ENCODE assay signal across 8 mouse cellular contexts in the genomic region with DNA sequence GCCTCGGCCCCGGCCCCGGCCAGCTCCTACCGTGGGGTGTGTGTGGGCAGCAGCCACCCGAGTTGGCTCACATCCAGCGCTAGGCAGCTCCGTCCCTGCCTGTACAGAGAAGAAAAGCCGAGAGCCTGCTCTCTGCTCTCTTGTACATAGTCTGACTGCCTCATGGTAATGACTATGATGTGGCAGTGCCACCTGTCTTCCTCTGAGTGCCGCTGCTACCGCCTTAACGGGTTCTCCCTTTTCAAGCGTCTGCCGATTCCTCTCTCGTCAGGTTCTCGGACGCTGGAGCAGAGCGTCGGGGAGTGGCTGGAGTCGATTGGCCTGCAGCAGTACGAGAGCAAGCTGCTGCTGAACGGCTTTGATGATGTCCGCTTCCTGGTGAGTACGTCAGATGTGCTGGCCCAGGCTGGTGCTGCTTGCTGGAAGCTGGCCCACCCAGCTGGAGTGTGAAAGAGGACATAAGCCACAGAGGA. TPM values are rescaled to one million over a fixed set of nuclear protein-coding genes. Genes with fewer than 3 reads are reported as not detected.
A peak's percentile ranks its signal among the peaks of the same experiment; 100 is the strongest.
DNase-seq lines count a peak whose midpoint lies in the region; ATAC-seq and TF ChIP-seq lines count a peak whose summit lies in the region.

No protein-coding gene starts in this region.

- peak; percentile 50; the same call in 1 of the 2 replicates for ATAC-seq in kidney, embryonic 14.5 days (ENCODE audit: low FRiP score, low TSS enrichment)
- ATAC-seq in hindbrain, embryonic 14.5 days (ENCODE audit: low FRiP score) = peak; percentile 75
- ATAC-seq in lung, embryonic 14.5 days (ENCODE audit: insufficient read depth) = peak; percentile 72

- H3K4me2 ChIP-seq in kidney, embryonic 14.5 days (replicated peaks; ENCODE audit: low read depth, low read length) = no peak overlapping the region
- H3K4me2 ChIP-seq in hindbrain, embryonic 14.5 days (replicated peaks) = peak overlapping the region; percentile 54
- no peak overlapping the region for H3K4me2 ChIP-seq in lung, embryonic 14.5 days

- H3K4me1 ChIP-seq in kidney, embryonic 14.5 days (ENCODE audit: control insufficient read depth, insufficient read depth, low read length) = 0 out of 2 replicates have a peak, but pooled peaks cover 3% of the 10 kb centered on the region
- peaks cover 46% of the 10 kb centered on the region for H3K4me1 ChIP-seq in embryonic facial prominence, embryonic 10.5 days
- H3K4me1 ChIP-seq in hindbrain, embryonic 14.5 days (replicated peaks; ENCODE audit: control insufficient read depth, insufficient read depth, low read length) = peaks cover 45% of the 10 kb centered on the region
- H3K4me1 ChIP-seq in lung, embryonic 14.5 days (ENCODE audit: insufficient read depth) = no peaks in the 10 kb centered on the region

- H3K9ac ChIP-seq in kidney, embryonic 14.5 days (ENCODE audit: low read depth, low read length) = no peak overlapping the region
- peak overlapping the region; percentile 72 for H3K9ac ChIP-seq in hindbrain, embryonic 14.5 days
- peak overlapping the region; percentile 26 for H3K9ac ChIP-seq in lung, embryonic 14.5 days

- H3K27me3 ChIP-seq in kidney, embryonic 14.5 days (ENCODE audit: control insufficient read depth, insufficient read depth, low read length) = no peaks in the 10 kb centered on the region
- no peaks in the 10 kb centered on the region for H3K27me3 ChIP-seq in embryonic facial prominence, embryonic 10.5 days (replicated peaks; ENCODE audit: low read depth, poor library complexity, severe bottlenecking)
- no peaks in the 10 kb centered on the region for H3K27me3 ChIP-seq in hindbrain, embryonic 14.5 days (ENCODE audit: control insufficient read depth, insufficient read depth, low read length)
- no peaks in the 10 kb centered on the region for H3K27me3 ChIP-seq in lung, embryonic 14.5 days (ENCODE audit: insufficient read depth, low read length)

- peaks cover 9% of the 10 kb centered on the region; the same call in 1 of the 2 replicates for H3K36me3 ChIP-seq in kidney, embryonic 14.5 days (ENCODE audit: control insufficient read depth, insufficient read depth, low read length)
- peaks cover 61% of the 10 kb centered on the region for H3K36me3 ChIP-seq in embryonic facial prominence, embryonic 10.5 days (replicated peaks)
- peaks cover 31% of the 10 kb centered on the region; the same call in 1 of the 2 replicates for H3K36me3 ChIP-seq in hindbrain, embryonic 14.5 days (replicated peaks; ENCODE audit: control insufficient read depth, insufficient read depth)
- H3K36me3 ChIP-seq in lung, embryonic 14.5 days (ENCODE audit: insufficient read depth) = peaks cover 41% of the 10 kb centered on the region

- no peaks in the 10 kb centered on the region for H3K9me3 ChIP-seq in kidney, embryonic 14.5 days (ENCODE audit: control insufficient read depth, low read length)
- no peaks in the 10 kb centered on the region for H3K9me3 ChIP-seq in embryonic facial prominence, embryonic 10.5 days
- no peaks in the 10 kb centered on the region for H3K9me3 ChIP-seq in hindbrain, embryonic 14.5 days (ENCODE audit: control insufficient read depth, low read length)
- H3K9me3 ChIP-seq in lung, embryonic 14.5 days (ENCODE audit: low read depth, low read length) = no peaks in the 10 kb centered on the region

- DNase-seq in kidney, adult 9 months = no peak
- no peak for DNase-seq in embryonic facial prominence, embryonic 10.5 days (ENCODE audit: low spot score)
- DNase-seq in hindbrain, embryonic 14.5 days (ENCODE audit: low spot score) = peak; percentile 62
- DNase-seq in lung, embryonic 14.5 days = peak; percentile 63
- peak; percentile 59 for DNase-seq in right cerebral cortex, postnatal 14 days
- DNase-seq in spleen, postnatal 14 days (ENCODE audit: low spot score in 2 of 2) = no peak
- no peak for DNase-seq in spleen, postnatal 36 days (ENCODE audit: low spot score in 2 of 2)

- WGBS in kidney, embryonic 14.5 days = 50% methylated on average over 23 of the region's 23 CpGs
- 73% methylated on average over 23 of the region's 23 CpGs for WGBS in embryonic facial prominence, embryonic 10.5 days
- 16% methylated on average over 23 of the region's 23 CpGs for WGBS in hindbrain, embryonic 14.5 days
- 39% methylated on average over 23 of the region's 23 CpGs for WGBS in lung, embryonic 14.5 days

- TF ChIP-seq CTCF in lung, embryonic 14.5 days (IDR thresholded peaks at IDR 0.05; ENCODE audit: low read depth) = peak; percentile 57

- H3K27ac ChIP-seq in kidney, embryonic 14.5 days (ENCODE audit: low read depth, low read length) = no peak overlapping the region
- H3K27ac ChIP-seq in embryonic facial prominence, embryonic 10.5 days (replicated peaks) = peak overlapping the region; percentile 74
- peak overlapping the region; percentile 81 for H3K27ac ChIP-seq in hindbrain, embryonic 14.5 days
- H3K27ac ChIP-seq in lung, embryonic 14.5 days (ENCODE audit: low read depth) = peak overlapping the region; percentile 61

- no peak overlapping the region for H3K4me3 ChIP-seq in kidney, embryonic 14.5 days (ENCODE audit: low read length)
- H3K4me3 ChIP-seq in embryonic facial prominence, embryonic 10.5 days = peak overlapping the region; percentile 26; the same call in 1 of the 2 replicates
- peak overlapping the region; percentile 37 for H3K4me3 ChIP-seq in hindbrain, embryonic 14.5 days (replicated peaks; ENCODE audit: low read length)
- no peak overlapping the region for H3K4me3 ChIP-seq in lung, embryonic 14.5 days (ENCODE audit: low read depth, low read length)

RNA-seq across cellular contexts. Expression of a gene that starts 38.1 kb away (rescaled TPM):
- 4.9 and 5.8 TPM in 2 replicates for polyA plus RNA-seq in kidney, embryonic 14.5 days (2014; fragmentation: Nextera tagmentation; extraction: Ambion mirVana)
- polyA plus RNA-seq in embryonic facial prominence, embryonic 10.5 days (2016; fragmentation: Nextera tagmentation; extraction: Ambion mirVana) = 0.54 and 0.83 TPM in 2 replicates
- polyA plus RNA-seq in hindbrain, embryonic 14.5 days (2014; fragmentation: Nextera tagmentation; extraction: Ambion mirVana) = 0.94 and 1.6 TPM in 2 replicates
- 1.6 and 2.0 TPM in 2 replicates for polyA plus RNA-seq in lung, embryonic 14.5 days (2014; fragmentation: Nextera tagmentation; extraction: Ambion mirVana)

Comparison
In these comparisons a context has a peak if more than half of its experiments do, and no peak if none do; other contexts are left out.
1. H3K4me3 ChIP-seq: peak in embryonic facial prominence, embryonic 10.5 days (single experiment) and hindbrain, embryonic 14.5 days (single experiment); none in kidney, embryonic 14.5 days (single experiment) and lung, embryonic 14.5 days (single experiment).
2. DNase-seq: peak in hindbrain, embryonic 14.5 days (single experiment), lung, embryonic 14.5 days (single experiment) and right cerebral cortex, postnatal 14 days (single experiment); none in kidney, adult 9 months (single experiment), embryonic facial prominence, embryonic 10.5 days (single experiment), spleen, postnatal 14 days (0 of 2) and spleen, postnatal 36 days (0 of 2).
3. Peak in every context shown above with its lines, with median percentiles within 50 percentile points of each other: ATAC-seq.